Mouse (Mus musculus) liver, postnatal 0 days (tissue): ENCODE results near the gene Kbtbd13.

ENCODE experiments used
- CTCF ChIP-seq: sonication (generic); IDR thresholded peaks from 2 replicates; pipeline ENCODE4 v1.5.1; 2016; ENCODE audit warnings: antibody characterized with exemption, low read depth
- EP300 ChIP-seq: IDR thresholded peaks from 2 replicates; pipeline ENCODE4 v1.6.1; 2016; ENCODE audit warnings: antibody characterized with exemption, low read depth, mild to moderate bottlenecking

- no peak for TF ChIP-seq CTCF
- TF ChIP-seq EP300, result no peak
Measured at GRCm38 (mm10) chr9:65360641-65361448, 30.6 kb downstream of the Kbtbd13 start, which contains the start of gene Ubap1l.
